Mouse (Mus musculus) stomach, embryonic 16.5 days (tissue): Measurements from ENCODE around the gene Fhl3. TPM values are rescaled to one million over a fixed set of nuclear protein-coding genes. Genes with fewer than 3 reads are reported as not detected.

ENCODE experiments used
- ATAC-seq: fragments of 200-750 bp; cut with Nextera tagmentation; 2 replicates; pipeline ENCODE4 v1.8.0; 2017; ENCODE audit warnings: moderate number of reproducible peaks, moderate TSS enrichment; ENCODE audit not compliant: insufficient read depth, low FRiP score
- H3K27ac ChIP-seq: fragments of 300-500 bp; sonication (generic); 2 replicates; pipeline ENCODE4 v1.5.1; 2014; ENCODE audit warnings: low read length
- H3K27me3 ChIP-seq: fragments of 300-500 bp; sonication (generic); 2 replicates; pipeline ENCODE4 v1.6.1; 2014; ENCODE audit warnings: low read length, control low read depth, mixed read lengths; ENCODE audit not compliant: control insufficient read depth, insufficient read depth
- H3K36me3 ChIP-seq: fragments of 300-500 bp; sonication (generic); 2 replicates; pipeline ENCODE4 v1.6.1; 2014; ENCODE audit warnings: low read length; ENCODE audit not compliant: control insufficient read depth, insufficient read depth
- H3K4me1 ChIP-seq: fragments of 300-500 bp; sonication (generic); 2 replicates; pipeline ENCODE4 v1.6.1; 2014; ENCODE audit warnings: low read length, control low read depth, mixed read lengths; ENCODE audit not compliant: control insufficient read depth, insufficient read depth
- H3K4me2 ChIP-seq: fragments of 300-500 bp; sonication (generic); 2 replicates; pipeline ENCODE4 v1.6.1; 2014; ENCODE audit warnings: low read depth, low read length, mixed read lengths
- H3K4me3 ChIP-seq: fragments of 300-500 bp; sonication (generic); replicated peaks from 2 replicates; pipeline ENCODE4 v1.5.1; 2014; ENCODE audit warnings: mild to moderate bottlenecking, low read length
- H3K9ac ChIP-seq: fragments of 300-500 bp; sonication (generic); 2 replicates; pipeline ENCODE4 v1.6.1; 2014; ENCODE audit warnings: low read length
- H3K9me3 ChIP-seq: fragments of 300-500 bp; sonication (generic); replicated peaks from 2 replicates; pipeline ENCODE4 v1.6.1; 2016; ENCODE audit warnings: low read length, control low read depth; ENCODE audit not compliant: control insufficient read depth
- WGBS: fragments of 180-500 bp; shearing (Covaris S2); extraction: QIAGEN DNeasy Blood & Tissue Kit; methylation state at CpG from one replicate; pipeline ENCODE4 v1.1.7; 2014; 5-methylcytosine and 5-hydroxymethylcytosine counted together
- polyA plus RNA-seq: library from polyadenylated mRNA; unstranded; fragments of >200 nt; fragmentation: Nextera tagmentation; extraction: Ambion mirVana; gene quantifications from 2 replicates; pipeline ENCODE4 v1.2.1, GENCODE M21; 2015

Gene Fhl3
- 10.1 and 10.8 TPM in 2 replicates for polyA plus RNA-seq

DNA sequence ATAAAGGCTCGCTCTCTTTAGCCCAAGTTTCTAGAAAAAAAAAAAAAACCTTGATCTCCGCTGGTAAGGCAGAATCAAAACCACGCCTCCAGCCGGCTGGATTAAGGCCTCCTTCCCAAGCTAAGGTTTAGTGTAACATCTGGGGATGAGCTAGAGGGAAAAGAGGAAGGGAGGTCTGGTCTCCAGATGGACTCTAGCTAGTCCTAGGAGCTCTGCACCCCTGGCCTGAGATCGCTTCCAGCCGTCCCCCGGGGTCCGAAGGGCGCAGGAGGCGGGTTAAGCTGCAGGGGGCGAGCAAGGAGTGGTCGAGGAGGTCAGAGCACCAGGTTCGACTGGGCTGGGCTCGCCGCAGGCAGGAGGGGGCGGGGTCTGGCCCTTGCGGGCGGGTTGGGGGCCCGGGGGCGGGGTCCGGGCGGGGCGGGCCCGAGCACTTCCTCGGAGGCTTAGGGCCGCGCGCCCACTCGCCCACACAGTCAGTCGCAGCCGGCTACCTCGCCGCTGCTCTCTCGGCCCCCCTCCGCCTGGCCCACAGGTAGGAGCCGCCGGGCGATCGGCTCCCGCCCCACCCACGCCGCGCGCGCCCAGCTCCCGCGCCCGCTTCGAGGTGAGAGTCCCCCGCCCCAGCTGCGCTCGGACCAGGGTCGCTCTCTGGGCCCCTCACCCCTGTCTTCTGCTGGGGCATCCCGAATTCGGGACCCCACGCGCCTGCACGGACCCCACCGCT, at the start of gene Fhl3:
Gene Fhl3 (plus strand): TSS at position 454 of the 724 bp plus-strand sequence.
- Histone ChIP-seq H3K9me3 (no peaks in the 10 kb centered on the region), H3K4me1 (peaks cover 37% of the 10 kb centered on the region)
- under 1% methylated on average over 57 of the region's 59 CpGs for WGBS

GRCm38 (mm10) chr4:124652886-124653285, 47.6 kb upstream of the Fhl3 start:
- Histone ChIP-seq H3K27me3 (peaks cover 47% of the 10 kb centered on the region), H3K4me3 (no peak overlapping the region)
- no peak for ATAC-seq

More for the DNA sequence above, at the start of gene Fhl3:
- H3K27me3 ChIP-seq = no peaks in the 10 kb centered on the region
- H3K9ac ChIP-seq = peak within 1 kb of the TSS; percentile 97
- peak within 1 kb of the TSS; percentile 92 for H3K4me3 ChIP-seq
- ATAC-seq = peak; percentile 79
- H3K27ac ChIP-seq = peak within 1 kb of the TSS; percentile 95
- peak within 1 kb of the TSS; percentile 82 for H3K4me2 ChIP-seq
- 0 out of 2 replicates have a peak, but pooled peaks cover under 1% of the 10 kb centered on the region for H3K36me3 ChIP-seq

GRCm38 (mm10) chr4:124656518-124656853, 44.0 kb upstream of the Fhl3 start, which contains the start of gene Pou3f1:
Pou3f1 (plus strand) TSS chr4:124656807.
- Histone ChIP-seq H3K4me2 (peak within 1 kb of the TSS; percentile 97), H3K4me3 (peak within 1 kb of the TSS; percentile 65), H3K27ac (no peak within 1 kb of the TSS), H3K27me3 (peaks cover 79% of the 10 kb centered on the region), H3K9ac (peak within 1 kb of the TSS; percentile 58), H3K4me1 (peaks cover 21% of the 10 kb centered on the region), H3K9me3 (no peaks in the 10 kb centered on the region), H3K36me3 (no peaks in the 10 kb centered on the region)
- no peak for ATAC-seq
- WGBS = under 1% methylated on average over 15 of the region's 15 CpGs

More at GRCm38 (mm10) chr4:124652886-124653285, 47.6 kb upstream of the Fhl3 start:
- H3K4me1 ChIP-seq = peaks cover 6% of the 10 kb centered on the region
- WGBS = 6% methylated on average over 9 of the region's 9 CpGs
- no peak overlapping the region for H3K27ac ChIP-seq
- no peak overlapping the region for H3K4me2 ChIP-seq
- H3K9ac ChIP-seq = no peak overlapping the region
- no peaks in the 10 kb centered on the region for H3K36me3 ChIP-seq
- H3K9me3 ChIP-seq = no peaks in the 10 kb centered on the region

DNA sequence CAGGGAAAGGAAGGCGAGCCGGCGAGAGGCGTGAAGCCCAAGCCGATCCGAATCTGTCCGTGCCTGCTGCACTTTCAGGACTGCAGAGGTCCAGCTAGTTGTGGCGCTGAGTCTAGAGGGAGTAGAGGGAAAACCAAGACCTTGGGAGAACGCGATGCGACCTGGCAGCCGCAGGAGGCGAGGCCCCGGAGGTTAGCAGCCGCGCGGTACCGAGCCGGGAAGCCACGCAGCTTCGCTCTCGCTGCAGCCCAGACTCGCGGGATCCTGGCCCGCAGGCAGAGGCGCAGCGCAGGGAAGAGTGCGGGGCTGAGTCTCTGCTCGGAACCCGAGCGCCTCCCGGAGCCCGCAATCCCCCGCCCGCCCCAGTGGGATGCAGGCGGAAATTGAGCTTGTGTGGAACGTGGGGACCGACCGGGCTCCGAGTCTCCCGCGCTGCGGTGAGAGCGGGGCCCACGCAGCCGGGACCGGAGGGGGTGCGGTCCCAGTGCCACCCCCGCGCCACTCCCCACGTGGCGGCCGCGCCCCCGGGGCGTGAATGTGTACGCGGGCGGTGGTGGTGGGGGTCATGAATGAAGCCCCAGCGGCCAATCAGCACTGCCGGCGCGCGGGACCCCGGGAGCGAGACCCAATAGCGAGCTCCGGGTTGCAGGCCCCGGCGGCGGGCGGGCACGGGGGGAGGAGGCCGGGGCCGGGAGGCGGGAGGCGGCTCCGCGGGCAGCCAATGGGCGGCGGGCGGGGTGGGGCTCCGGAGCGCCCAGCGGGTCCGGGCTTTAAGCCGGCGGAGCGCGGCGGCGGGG, 43.4 kb upstream of the Fhl3 start:
- Histone ChIP-seq H3K4me2 (peak overlapping the region; percentile 97), H3K9me3 (no peaks in the 10 kb centered on the region), H3K9ac (peak overlapping the region; percentile 58), H3K27ac (no peak overlapping the region), H3K4me3 (peak overlapping the region; percentile 65), H3K36me3 (no peaks in the 10 kb centered on the region), H3K27me3 (peaks cover 84% of the 10 kb centered on the region), H3K4me1 (peaks cover 21% of the 10 kb centered on the region)
- under 1% methylated on average over 75 of the region's 92 CpGs for WGBS
- peak; percentile 91 for ATAC-seq

- H3K4me1 ChIP-seq = peaks cover 21% of the 10 kb centered on the region
- no peaks in the 10 kb centered on the region for H3K36me3 ChIP-seq
- ATAC-seq = no peak
- no peaks in the 10 kb centered on the region for H3K9me3 ChIP-seq
- H3K4me2 ChIP-seq = peak overlapping the region; percentile 97
- H3K27me3 ChIP-seq = peaks cover 87% of the 10 kb centered on the region
- H3K4me3 ChIP-seq = peak overlapping the region; percentile 65
- WGBS = 2% methylated on average over 59 of the region's 61 CpGs
- H3K9ac ChIP-seq = peak overlapping the region; percentile 54
- H3K27ac ChIP-seq = no peak overlapping the region
These were observed 42.7 kb upstream of the Fhl3 start for GRCm38 (mm10) chr4:124657781-124658180.

DNA sequence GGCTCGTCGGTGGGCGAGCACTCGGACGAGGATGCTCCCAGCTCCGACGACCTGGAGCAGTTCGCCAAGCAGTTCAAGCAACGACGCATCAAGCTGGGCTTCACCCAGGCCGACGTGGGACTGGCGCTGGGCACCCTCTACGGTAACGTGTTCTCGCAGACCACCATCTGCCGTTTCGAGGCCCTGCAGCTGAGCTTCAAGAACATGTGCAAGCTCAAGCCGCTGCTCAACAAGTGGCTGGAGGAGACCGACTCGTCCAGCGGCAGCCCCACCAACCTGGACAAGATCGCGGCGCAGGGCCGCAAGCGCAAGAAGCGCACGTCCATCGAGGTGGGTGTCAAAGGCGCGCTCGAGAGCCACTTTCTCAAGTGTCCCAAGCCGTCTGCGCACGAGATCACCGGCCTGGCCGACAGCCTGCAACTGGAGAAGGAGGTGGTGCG, 42.1 kb upstream of the Fhl3 start:
- Histone ChIP-seq H3K27ac (no peak overlapping the region), H3K9ac (no peak overlapping the region), H3K27me3 (peaks cover 91% of the 10 kb centered on the region), H3K36me3 (no peaks in the 10 kb centered on the region), H3K4me2 (no peak overlapping the region), H3K9me3 (no peaks in the 10 kb centered on the region), H3K4me3 (peak overlapping the region; percentile 65; the same call in 1 of the 2 replicates), H3K4me1 (peaks cover 21% of the 10 kb centered on the region)
- under 1% methylated on average over 39 of the region's 39 CpGs for WGBS
- ATAC-seq = no peak

DNA sequence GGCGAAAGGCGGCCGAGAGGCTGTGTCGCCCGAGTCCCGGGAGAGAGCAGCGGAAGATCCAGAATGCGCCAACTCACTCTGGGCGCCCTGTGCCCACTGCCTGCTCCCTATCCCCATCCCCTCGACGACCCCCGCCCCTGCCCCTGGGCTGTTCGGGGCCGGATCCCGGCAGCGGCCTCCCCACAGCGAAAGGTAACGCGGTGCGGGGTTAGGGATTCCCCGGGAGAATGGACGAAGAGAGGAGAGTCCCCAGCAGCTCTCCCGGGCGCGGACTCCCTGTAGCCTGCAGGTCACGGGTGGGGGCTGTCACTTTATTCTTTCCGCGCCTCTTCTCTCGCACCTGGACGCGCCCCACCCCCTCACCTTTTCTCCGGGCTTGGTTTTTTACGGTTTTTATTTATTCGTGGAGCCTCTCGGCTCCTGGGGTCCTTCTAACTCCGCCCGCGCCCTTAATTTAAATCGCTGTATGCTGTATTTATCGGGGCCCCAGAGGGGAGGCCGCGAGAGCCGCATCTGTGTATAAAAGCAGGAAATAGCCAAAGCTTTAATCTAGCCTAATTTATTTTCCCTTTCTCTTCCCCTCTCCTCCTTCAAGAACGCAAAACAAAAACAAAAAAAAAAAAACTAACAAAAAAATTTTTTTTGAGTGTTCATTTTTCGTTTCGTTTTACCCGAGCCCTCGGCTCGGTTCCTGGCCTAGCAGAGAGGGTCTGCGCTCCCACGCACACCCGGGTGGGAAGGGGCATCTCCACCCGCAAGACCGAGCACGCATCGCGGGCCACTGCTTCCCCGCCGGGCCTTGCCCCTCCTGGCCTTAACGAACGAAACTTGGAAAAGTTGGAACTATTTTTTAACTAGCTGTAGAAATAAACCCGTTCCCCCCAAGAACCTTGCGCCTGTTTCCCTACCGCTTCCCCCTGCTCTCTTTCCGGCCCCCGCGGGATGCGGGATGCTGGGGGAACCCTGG, 41.0 kb upstream of the Fhl3 start:
- Histone ChIP-seq H3K4me1 (peaks cover 21% of the 10 kb centered on the region), H3K4me2 (peak overlapping the region; percentile 9; the same call in 1 of the 2 replicates), H3K9me3 (no peaks in the 10 kb centered on the region), H3K27me3 (peaks cover 88% of the 10 kb centered on the region), H3K4me3 (peak overlapping the region; percentile 21), H3K27ac (no peak overlapping the region), H3K36me3 (no peaks in the 10 kb centered on the region), H3K9ac (no peak overlapping the region)
- 2% methylated on average over 68 of the region's 68 CpGs for WGBS
- ATAC-seq = no peak

GRCm38 (mm10) chr4:124660603-124661002, 39.9 kb upstream of the Fhl3 start:
- 58% methylated on average over 3 of the region's 3 CpGs for WGBS
- Histone ChIP-seq H3K4me3 (no peak overlapping the region), H3K27me3 (peaks cover 86% of the 10 kb centered on the region), H3K4me1 (peaks cover 21% of the 10 kb centered on the region), H3K27ac (no peak overlapping the region), H3K4me2 (no peak overlapping the region), H3K9me3 (no peaks in the 10 kb centered on the region), H3K9ac (no peak overlapping the region), H3K36me3 (no peaks in the 10 kb centered on the region)
- no peak for ATAC-seq
